Mouse (Mus musculus): ENCODE data around the gene Tspan8. TPM values are rescaled to one million over a fixed set of nuclear protein-coding genes. Genes with fewer than 3 reads are reported as not detected.

The Tspan8 gene
- polyA plus RNA-seq, 1 experiment from 2014 or later, result 0.30 TPM

- Histone ChIP-seq H3K4me1 (replicated peaks) (0 out of 2 replicates have a peak, but pooled peaks cover 4% of the 10 kb centered on the region), H3K4me2 (replicated peaks) (no peak overlapping the region), H3K9me3 (no peaks in the 10 kb centered on the region), H3K36me3 (no peaks in the 10 kb centered on the region), H3K27ac (no peak overlapping the region), H3K27me3 (no peaks in the 10 kb centered on the region), H3K4me3 (replicated peaks) (no peak overlapping the region), H3K9ac (replicated peaks) (no peak overlapping the region)
- WGBS, result 89% methylated on average over 1 of the region's 1 CpGs
- no peak for ATAC-seq
Observed at GRCm38 (mm10) chr10:115848511-115848910, 31.9 kb downstream of the Tspan8 start.

GRCm38 (mm10) chr10:115860210-115860880 is 43.7 kb downstream of the Tspan8 start:
- Histone ChIP-seq H3K4me3 (replicated peaks) (no peak overlapping the region), H3K27ac (no peak overlapping the region), H3K4me2 (replicated peaks) (no peak overlapping the region), H3K36me3 (no peaks in the 10 kb centered on the region), H3K4me1 (replicated peaks) (no peaks in the 10 kb centered on the region), H3K9me3 (no peaks in the 10 kb centered on the region), H3K27me3 (no peaks in the 10 kb centered on the region), H3K9ac (replicated peaks) (no peak overlapping the region)
- ATAC-seq, result no peak
- 87% methylated on average over 12 of the region's 15 CpGs for WGBS

DNA sequence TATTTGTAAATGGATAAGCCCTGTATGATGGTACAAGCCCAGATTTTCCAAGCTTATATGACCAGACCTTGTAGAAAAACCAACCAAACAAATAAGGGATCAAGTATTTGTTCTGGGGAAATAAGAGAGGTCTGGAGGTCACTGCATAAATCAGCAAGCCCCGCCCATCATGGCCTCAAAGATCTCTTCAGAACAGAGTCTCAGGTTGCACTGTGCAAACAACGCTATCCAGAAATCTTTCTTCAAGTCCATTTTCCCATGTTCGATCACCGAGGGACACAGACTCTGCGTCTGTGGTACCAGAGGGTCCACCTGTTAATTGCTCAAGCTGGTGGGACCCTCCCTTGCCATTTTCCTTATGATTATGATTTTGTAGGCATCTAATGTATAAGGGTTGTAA is 45.3 kb downstream of the Tspan8 start:
- Histone ChIP-seq H3K4me2 (replicated peaks) (no peak overlapping the region), H3K27me3 (no peaks in the 10 kb centered on the region), H3K4me1 (replicated peaks) (no peaks in the 10 kb centered on the region), H3K9ac (replicated peaks) (no peak overlapping the region), H3K27ac (no peak overlapping the region), H3K4me3 (replicated peaks) (no peak overlapping the region), H3K9me3 (no peaks in the 10 kb centered on the region), H3K36me3 (no peaks in the 10 kb centered on the region)
- ATAC-seq, result no peak
- 85% methylated on average over 5 of the region's 5 CpGs for WGBS

DNA sequence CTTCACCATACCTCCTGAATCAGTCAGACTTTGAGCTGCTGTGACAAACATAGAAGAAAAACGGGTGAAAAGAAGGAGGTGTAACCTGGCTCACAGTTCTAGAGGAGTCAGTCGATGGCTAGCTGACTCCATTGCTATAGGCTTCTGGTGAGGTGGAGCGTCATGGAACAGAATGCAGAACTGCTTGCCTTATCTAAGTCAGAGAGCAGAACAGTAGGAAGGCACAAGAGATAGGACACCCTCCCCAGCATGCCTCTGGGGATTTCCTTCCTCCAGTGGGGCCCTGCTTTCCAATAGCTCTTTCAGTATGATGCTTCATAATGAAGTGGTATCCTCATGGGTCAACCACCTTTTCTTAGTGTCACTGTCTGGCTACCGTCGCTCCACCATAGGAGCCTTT is 66.1 kb downstream of the Tspan8 start:
- no peaks in the 10 kb centered on the region for H3K27me3 ChIP-seq

DNA sequence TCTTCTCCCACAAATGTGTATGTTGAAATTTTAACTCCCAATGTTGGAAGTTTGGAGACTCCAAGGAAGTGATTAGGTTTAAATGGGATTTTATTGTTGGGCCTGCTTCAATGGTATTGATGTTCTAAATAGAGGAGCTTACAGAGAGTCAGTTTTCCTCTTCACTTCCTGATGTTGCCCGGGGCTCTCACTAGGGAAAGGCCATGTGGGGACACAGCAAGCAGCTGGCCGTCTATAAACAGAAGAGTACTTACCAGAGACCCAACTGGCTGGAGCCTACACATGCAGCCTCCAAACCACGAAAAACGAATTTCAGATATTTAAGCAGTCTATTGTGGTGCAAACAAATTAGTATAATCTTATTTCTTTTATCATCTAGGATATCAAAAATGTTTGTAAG is 75.3 kb downstream of the Tspan8 start:
- Histone ChIP-seq H3K4me1 (replicated peaks) (no peaks in the 10 kb centered on the region), H3K27ac (no peak overlapping the region), H3K4me2 (replicated peaks) (no peak overlapping the region), H3K9ac (replicated peaks) (no peak overlapping the region), H3K27me3 (no peaks in the 10 kb centered on the region), H3K9me3 (no peaks in the 10 kb centered on the region), H3K4me3 (replicated peaks) (no peak overlapping the region), H3K36me3 (no peaks in the 10 kb centered on the region)
- ATAC-seq, result no peak
- 84% methylated on average over 4 of the region's 4 CpGs for WGBS

More for the DNA sequence above, 66.1 kb downstream of the Tspan8 start:
- no peak for ATAC-seq
- Histone ChIP-seq H3K27ac (no peak overlapping the region), H3K9me3 (0 out of 2 replicates have a peak, but pooled peaks cover 2% of the 10 kb centered on the region), H3K36me3 (no peaks in the 10 kb centered on the region), H3K4me3 (replicated peaks) (no peak overlapping the region), H3K4me1 (replicated peaks) (no peaks in the 10 kb centered on the region), H3K4me2 (replicated peaks) (no peak overlapping the region), H3K9ac (replicated peaks) (no peak overlapping the region)
- 91% methylated on average over 5 of the region's 5 CpGs for WGBS

GRCm38 (mm10) chr10:115892973-115893372 is 76.3 kb downstream of the Tspan8 start:
- no peak for ATAC-seq
- no peak overlapping the region for H3K9ac ChIP-seq (replicated peaks)
- no peaks in the 10 kb centered on the region for H3K27me3 ChIP-seq
- H3K27ac ChIP-seq, result no peak overlapping the region
- H3K9me3 ChIP-seq, result no peaks in the 10 kb centered on the region
- H3K4me2 ChIP-seq (replicated peaks), result no peak overlapping the region
- WGBS, result 86% methylated on average over 6 of the region's 6 CpGs
- no peaks in the 10 kb centered on the region for H3K36me3 ChIP-seq
- H3K4me3 ChIP-seq (replicated peaks), result no peak overlapping the region
- no peaks in the 10 kb centered on the region for H3K4me1 ChIP-seq (replicated peaks)

DNA sequence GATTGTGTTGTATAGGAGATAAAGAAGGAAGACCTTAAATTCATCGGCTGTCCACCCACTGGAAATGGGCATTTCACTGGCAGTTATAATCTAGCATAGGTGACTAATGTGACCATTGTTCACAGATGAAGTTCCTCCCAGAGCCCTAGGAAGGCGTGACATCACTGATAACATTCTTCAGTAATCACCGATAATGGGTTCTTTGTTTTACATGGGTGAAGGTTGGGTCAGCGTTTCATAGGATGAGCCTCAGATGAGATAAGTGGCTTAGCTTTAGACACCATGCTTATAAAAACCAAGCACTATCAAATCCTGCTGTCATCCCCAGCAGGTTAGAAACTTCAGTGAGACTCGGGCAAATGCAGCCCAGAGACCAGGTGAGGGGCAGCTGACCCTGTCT is 77.4 kb downstream of the Tspan8 start:
- 86% methylated on average over 5 of the region's 5 CpGs for WGBS
- Histone ChIP-seq H3K9me3 (no peaks in the 10 kb centered on the region), H3K27ac (no peak overlapping the region), H3K36me3 (no peaks in the 10 kb centered on the region), H3K4me2 (replicated peaks) (no peak overlapping the region), H3K4me3 (replicated peaks) (no peak overlapping the region), H3K4me1 (replicated peaks) (no peaks in the 10 kb centered on the region), H3K9ac (replicated peaks) (no peak overlapping the region), H3K27me3 (no peaks in the 10 kb centered on the region)
- no peak for ATAC-seq

DNA sequence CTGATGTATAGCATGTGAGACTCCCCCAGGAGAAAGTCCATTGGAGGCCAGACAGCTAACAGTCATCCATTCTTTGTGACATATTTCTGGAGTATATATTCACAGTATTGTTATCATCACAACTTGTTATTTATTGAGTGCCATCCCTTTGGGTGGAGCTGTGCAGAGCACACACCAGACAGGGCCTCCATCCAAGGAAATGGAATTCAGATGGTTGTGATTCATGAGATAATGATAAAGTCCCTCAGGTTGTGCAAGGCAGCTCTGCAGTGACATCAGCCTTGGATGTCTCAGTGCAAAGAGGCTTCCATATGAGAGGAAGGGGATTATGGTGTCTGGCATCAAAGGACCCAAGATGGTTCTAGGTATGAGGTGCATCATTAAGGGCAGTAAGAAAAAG is 80.1 kb downstream of the Tspan8 start:
- no peak overlapping the region for H3K4me2 ChIP-seq (replicated peaks)
- no peaks in the 10 kb centered on the region for H3K36me3 ChIP-seq
- no peaks in the 10 kb centered on the region for H3K27me3 ChIP-seq
- no peak for ATAC-seq
- H3K9me3 ChIP-seq, result no peaks in the 10 kb centered on the region
- no peaks in the 10 kb centered on the region for H3K4me1 ChIP-seq (replicated peaks)
- H3K27ac ChIP-seq, result no peak overlapping the region
- no peak overlapping the region for H3K4me3 ChIP-seq (replicated peaks)
- no peak overlapping the region for H3K9ac ChIP-seq (replicated peaks)

- Histone ChIP-seq H3K4me3 (replicated peaks) (no peak overlapping the region), H3K27me3 (no peaks in the 10 kb centered on the region), H3K27ac (no peak overlapping the region), H3K9ac (replicated peaks) (no peak overlapping the region), H3K4me2 (replicated peaks) (no peak overlapping the region), H3K4me1 (replicated peaks) (no peaks in the 10 kb centered on the region), H3K9me3 (no peaks in the 10 kb centered on the region), H3K36me3 (no peaks in the 10 kb centered on the region)
- 83% methylated on average over 7 of the region's 7 CpGs for WGBS
- ATAC-seq, result no peak
Observed at GRCm38 (mm10) chr10:115897235-115897634, 80.6 kb downstream of the Tspan8 start.

Other genes with a start within 250 kb of the Tspan8 start
- 0.61 and 0.69 TPM in 2 replicates for gene A930009A15Rik, start 246.8 kb upstream of the Tspan8 start, polyA plus RNA-seq (2015; fragmentation: Nextera tagmentation; extraction: Ambion mirVana)
- 2.2 and 2.9 TPM in 2 replicates for gene Lgr5, start 229.1 kb upstream of the Tspan8 start, polyA plus RNA-seq (2015; fragmentation: Nextera tagmentation; extraction: Ambion mirVana)
- gene Ptprr, start 201.4 kb downstream of the Tspan8 start, polyA plus RNA-seq (2015; fragmentation: Nextera tagmentation; extraction: Ambion mirVana), result 7.6 and 9.0 TPM in 2 replicates

Data from midbrain, embryonic 13.5 days (tissue).